Mouse (Mus musculus) spleen, postnatal 10 days (tissue): Measurements from ENCODE around the gene Plekha7.

ENCODE experiments used
- DNase-seq, 2 experiments: peaks; one replicate each; pipeline ENCODE4 v3.0.0; 2021 to 2022; ENCODE audit warnings: low spot score in 2 of 2

Gene Plekha7

DNA sequence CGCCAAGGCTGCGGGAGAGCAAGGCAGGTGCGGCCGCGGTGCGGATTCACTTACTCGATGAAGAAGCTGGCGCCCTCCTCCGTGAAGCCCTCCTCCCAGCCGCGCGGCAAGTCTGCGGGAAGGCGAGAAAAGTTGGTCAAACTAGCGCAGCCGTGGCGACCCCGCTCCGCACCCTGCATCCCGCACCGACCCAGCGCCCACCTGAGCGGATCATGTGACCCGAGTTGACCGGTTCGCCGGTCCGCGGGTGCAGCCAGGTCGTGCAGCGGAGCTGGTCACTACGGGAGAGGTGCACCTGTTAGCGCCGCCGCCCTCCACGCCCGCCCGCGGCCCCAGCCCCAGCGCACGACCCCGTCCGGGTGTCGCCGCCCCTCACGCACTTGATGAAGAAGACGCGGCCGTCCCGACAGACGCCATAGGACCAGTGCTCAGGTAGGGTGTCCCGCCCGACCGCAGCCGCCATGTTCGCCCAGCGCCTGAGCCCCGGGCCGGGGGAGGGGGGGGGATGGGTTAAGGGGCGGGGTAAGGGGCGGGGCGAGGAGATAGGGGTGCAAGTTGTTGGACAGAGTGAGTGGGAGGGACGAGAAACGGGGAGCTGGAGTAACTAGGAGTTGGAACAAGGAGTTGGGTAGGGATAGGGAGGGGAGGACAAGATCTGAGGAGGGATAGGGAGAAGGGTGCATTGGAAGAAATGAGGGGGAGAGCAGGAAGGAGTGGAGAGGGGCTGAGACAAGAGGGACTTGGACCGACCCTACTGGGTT lies at the start of gene Plekha7:
Plekha7 (minus strand) TSS at position 506 of the 761 bp plus-strand sequence.
- DNase-seq: peak; percentile 32 to 51

DNA sequence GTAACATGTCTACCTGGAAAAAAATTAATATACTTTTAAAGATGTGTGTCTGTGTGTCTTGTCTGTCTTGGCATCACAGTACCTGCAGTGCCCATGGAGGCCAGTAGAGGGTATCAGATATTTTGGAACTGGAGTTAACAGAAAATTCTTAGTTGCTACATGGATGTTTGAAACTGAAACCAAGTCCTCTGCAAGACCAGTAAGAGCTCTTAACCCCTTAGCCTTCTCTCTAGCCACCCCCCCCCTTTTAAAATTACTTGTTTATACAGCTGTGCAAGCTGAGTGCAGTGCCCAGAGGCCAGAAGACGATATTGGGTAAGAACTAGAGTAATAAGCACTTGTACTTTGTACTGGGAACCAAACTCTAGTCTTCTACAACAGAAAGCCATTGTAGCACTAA lies 28.1 kb upstream of the Plekha7 start:
- peak; percentile 56 to 84 for DNase-seq

DNA sequence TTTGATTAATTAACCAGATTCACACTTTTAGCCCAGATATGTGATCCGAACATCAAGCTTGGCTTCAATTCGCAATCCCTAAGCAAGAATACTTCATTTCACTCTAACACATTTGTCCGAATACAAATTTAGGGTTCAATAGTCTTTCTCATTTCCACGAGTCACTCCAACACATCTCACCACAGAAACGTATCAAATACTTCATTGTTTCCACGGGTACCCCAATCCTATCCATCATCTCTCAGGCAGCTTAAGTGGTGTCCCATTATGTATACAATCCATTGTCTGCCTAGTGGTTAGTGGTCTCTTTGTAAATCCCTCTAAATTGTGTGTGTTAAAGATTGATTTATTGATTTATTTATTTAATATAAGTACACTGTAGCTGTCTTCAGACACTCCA lies 27.0 kb upstream of the Plekha7 start:
- DNase-seq: no peak

DNA sequence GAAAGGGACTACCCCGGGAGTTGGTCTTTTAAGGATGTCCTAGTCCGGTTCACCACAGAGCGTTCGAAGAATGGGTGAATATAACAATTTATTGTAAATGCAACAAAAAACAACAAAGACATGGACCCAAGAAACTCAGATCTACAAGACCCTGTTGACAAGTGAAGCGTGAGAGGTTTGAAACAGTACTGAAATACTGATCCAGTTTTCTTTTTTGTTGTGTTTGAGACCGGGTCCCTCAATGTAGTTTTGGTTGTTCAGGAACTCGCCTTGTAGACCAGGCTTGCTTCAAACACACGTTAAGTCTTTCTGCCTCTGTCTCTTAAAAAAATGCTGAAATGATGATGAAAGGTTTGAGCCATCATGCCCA lies 26.5 kb upstream of the Plekha7 start:
- no peak for DNase-seq

DNA sequence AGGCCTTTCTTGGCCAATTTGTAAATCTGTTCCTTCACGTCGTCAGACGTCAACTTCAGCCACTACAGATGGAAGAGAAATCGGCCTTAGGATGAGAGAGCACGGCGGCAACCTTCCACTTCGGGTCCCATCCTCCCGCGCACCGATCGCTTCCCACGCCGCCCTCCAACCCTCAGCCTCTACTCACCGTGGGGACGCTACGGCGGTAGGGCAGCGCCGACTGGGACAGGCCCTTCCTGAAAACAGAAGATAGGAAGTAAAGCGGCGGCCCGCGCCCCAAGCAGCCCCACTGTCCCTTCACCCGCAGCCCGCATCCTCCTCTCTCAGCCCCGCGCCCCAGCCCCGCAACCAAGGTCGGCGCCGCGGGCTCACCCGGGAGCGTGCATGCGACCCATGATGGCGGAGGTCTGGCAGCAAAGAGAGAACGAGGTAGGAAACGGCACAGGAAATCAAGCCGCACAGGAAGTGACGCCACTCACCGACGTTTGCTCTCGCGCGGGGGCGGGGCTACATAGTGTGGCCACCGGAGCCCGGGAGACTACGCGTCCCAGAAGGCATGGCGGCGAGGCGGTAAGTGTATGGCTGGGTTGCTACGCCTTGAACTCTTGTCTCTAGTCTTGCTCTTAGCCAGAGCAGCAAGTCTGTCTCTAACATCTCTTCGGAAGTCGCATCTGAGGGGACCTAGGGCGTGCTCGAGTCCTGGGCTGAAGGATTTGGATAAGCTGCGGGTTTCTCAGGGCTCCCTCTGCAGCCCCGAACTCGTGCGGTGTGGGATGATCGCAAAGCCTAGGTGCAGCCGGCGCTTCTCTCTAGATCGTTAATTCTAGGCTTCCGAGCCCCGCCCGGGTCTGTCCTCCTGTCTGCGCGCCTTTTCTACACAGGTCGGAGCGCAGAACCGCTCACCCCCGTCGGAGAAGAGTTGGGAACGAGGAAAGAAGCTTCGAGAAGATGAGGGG lies 25.8 kb upstream of the Plekha7 start, which contains the start of gene Rps13:
Rps13 (minus strand) TSS at position 483 of the 956 bp plus-strand sequence.
- peak; percentile 95 to 99 for DNase-seq

DNA sequence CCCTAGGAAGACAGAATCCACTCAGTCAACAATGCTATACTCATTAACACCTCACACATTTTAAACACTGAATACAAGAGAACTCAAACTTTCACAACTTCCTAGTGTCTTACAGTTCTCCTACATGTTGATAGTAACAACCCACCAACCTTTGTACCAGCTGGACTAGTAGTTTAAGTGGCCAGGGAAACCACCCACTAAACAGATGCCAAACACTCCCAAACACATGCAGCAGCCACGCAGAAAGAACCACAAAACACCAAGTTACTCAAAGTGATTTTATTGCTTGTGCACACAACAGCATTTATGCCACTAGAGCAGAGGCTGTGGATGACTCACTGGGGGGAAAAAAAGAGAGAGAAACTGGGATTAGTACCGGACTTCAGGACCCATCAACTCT lies 23.1 kb upstream of the Plekha7 start:
- DNase-seq: no peak

DNA sequence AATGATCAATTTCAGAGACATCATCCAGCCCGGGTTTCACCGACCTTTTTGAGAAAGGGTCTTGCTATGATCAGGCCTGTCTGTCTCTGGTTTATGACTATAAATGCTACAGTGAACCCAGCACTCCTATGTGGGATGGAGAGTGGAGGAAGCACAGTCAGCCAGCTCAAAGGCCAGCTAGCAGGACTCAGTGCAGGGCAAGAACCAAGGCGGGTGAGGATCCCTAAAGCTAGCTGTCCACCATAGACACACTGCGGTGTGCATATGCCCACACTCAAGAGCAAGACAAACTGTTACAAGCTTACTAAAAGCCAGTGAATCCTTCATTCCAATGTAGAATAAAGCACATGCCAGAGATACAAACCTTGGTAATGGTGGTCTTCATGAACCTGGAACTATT lies 21.7 kb upstream of the Plekha7 start:
- no peak for DNase-seq

DNA sequence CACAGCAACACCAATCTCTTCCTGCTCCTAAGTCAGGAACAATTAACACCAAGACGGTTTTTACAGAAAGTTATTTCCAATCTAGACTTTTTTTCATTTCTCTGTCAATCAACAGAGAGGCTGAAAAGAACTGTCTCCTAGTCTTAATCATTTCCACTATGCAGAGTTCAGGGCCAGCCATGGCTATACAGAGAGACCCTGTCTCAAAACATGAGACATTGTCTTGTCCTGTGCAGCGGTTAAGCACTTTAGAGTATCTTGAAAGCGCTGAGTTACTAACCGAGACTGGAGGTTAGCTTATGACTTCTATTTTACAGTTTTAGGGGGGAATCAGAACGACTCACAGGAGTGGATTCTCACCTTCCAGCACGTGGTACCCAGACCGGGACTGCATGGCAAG lies 20.6 kb upstream of the Plekha7 start:
- no peak for DNase-seq

DNA sequence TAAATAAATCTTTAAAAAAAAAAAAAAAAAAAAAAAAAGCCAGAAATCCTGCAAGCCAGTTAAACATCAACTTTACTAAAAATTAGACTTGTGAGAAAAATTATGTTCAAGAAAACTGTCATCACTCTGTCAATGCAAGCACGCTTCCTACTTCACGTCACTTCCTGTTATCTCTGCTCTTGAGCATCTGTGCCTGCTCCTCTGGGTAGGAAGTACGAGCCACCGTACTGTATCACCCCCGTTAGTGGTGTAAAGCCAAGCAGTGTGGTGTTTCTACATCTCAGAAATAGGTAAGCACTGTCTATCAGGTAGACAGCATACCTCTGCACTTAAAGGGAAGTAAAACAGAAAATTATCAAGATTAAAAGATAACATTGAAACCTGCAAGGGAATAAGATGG lies 19.7 kb upstream of the Plekha7 start:
- peak in 1 of 2 experiments; percentile 22 for DNase-seq

DNA sequence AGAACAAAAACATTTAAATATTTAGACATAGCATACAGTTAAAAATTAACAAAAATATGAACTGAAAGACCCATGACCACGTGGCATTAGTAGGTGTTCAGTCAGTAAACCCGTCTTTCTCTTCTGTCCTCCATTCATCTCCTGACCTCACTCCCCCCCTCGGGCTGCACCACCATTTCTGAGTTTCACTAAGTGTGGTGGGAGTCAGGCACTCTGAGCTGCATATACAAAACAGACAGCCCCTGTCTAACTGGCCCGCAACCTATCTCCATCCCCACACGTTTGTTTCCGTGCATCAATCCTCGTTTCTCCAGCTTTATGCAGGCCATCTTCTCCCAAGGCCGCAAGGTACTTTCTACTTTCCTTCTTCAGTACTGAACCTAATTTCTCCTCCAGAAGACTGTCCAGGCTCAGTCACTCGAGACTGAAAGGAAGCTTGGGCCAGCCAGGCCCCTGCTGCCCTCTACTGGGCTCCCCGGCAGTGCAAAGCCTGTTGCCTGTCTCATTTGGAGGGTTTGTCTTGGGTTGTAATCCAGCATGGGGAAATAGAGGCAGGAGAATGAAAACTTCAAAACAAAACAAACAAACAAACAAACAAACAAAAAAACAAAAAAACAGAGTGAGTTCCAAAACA lies 15.3 kb upstream of the Plekha7 start:
- peak; percentile 18 to 66 for DNase-seq

DNA sequence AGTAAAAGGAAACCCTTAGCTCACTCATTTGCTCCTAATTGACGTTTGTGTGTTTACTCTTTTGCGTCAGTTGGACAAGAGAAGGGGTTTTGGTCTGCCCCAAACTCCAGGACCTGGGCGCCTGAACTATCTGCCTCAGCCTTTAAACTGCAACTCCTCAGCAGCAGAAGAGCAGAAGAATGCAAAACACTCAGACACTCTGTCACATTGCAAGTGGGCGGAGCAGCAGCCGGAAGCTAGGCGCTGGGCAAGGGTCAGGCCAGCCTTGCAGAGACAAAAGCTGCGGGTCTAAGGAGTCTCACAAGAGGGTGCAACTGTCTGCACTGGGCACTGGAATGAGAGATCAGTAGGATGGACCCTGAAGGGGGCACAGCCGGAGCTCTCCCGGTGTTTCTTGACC lies 1.3 kb upstream of the Plekha7 start:
- DNase-seq: peak in 1 of 2 experiments; percentile 47

DNA sequence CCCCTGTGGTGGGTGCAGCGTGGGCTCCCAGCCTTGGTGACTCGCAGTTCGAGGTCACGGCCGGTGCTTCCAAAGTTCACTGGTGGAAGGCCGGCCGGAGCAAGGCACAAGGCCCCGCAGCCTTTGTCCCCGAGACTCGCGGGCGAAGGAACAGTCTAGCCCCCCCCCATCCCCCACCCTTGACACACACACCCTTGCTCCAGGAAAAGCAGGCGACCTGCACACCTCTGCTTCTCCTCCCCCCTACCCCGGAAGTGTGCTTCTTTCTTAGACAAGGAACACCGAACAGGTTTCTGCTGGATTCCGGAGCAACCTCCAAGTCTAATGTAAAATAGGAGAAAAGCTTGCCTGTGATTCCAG lies 436 bp upstream of the Plekha7 start:
- DNase-seq: no peak

DNA sequence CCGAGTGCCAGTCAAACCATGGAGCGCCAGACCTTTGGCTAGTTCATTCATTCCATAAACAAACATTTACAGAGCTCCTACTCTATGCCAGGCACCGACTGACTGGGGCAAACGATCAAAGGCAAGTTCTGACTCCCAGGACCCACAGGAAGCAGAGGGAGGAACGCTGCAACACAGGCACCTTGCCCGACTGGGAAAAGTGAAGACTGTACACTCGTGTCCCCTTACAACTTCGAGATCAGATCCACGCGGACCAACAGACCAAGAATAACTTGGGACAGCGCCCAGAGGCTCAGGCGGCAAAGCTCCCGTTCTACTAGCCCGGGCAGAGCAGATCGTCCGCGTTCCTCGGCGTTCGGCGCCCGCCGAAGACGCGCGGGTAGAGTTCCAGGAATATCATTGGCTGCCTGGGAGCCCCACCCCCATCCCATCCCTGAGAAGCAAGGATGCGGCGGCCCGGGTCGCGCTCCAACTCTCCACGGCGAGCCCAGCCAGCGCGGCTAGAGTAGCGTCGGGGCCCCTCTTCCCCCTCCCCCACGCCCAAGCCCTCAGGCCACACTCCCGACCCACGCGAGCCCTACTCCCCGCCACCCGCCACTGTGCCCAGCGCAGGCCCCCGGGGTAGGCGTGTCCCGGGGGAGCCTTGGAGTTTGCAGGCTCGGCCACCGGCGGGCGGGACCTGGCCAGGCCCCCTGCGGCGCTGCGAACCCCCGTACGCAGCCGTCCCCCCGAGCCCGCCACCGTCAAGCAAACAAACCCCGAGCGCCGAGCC lies 891 bp downstream of the Plekha7 start:
- DNase-seq: peak; percentile 18 to 33

DNA sequence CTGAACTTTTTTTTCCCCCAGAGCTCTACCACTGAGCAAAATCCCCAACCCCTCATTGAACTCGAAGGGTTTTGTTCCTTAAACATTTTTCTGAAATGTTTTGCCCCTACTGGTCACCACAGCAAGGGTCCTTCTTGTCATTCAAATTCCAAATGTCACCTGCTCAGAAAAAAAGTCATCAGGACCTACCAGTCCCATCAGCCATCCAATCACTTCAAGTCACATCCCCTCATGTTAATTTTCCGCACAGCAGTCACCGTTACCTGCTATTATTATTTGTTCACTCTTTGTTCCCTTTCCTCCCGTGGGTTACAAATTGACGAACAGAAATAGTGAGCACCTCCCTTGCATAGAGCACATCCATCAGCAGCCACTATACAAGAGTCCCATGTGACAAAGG lies 1.6 kb downstream of the Plekha7 start:
- DNase-seq: no peak

DNA sequence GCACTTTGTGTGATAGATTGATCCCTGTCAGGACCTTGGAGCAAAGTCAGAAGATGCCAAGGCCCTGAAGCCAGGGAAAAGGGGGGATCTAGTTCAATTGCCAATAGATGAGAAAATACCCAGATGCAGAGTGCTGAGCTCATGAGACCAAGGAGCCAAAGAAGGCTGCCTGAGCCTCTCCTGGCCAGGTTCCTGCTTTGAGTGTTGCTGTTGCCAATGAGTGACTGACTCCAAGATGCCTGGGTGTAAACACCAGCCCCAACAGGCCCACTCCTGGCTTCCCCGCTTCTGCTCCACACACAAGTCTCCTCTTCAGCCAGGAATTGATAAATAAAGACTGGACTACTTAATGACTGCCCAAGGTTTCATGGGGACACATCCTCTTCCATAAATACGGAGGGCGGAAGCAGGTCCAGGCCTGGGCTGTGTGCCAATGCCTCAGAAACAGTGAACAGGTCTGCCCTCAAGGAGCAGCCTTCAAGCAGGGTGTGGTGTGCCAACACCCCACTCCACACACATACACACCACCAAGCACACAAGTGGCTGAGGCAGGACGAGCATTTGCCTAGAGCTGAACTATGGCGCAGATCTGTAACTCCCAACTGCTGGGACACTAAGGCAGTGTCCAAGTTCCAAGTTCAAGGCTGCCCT lies 6.4 kb downstream of the Plekha7 start:
- DNase-seq: no peak

DNA sequence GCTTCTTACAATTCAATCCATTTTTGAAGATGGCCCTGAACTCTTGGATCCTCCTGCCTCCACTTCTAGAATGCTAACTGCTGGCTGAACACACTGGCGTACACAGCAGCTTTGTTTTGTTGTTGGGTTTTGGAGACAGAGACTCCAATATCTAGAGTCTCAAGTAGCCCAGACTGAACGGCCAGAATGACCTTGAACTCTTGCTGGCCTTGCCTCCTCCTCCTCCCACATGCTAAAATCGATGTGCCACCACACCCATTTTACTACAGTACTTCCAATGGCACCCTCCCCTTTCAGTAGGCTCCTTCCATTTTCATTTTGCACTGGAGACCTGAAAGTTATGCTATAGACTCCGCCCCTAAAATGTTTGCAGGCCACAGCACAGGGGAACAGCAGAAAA lies 7.0 kb downstream of the Plekha7 start:
- DNase-seq: no peak

DNA sequence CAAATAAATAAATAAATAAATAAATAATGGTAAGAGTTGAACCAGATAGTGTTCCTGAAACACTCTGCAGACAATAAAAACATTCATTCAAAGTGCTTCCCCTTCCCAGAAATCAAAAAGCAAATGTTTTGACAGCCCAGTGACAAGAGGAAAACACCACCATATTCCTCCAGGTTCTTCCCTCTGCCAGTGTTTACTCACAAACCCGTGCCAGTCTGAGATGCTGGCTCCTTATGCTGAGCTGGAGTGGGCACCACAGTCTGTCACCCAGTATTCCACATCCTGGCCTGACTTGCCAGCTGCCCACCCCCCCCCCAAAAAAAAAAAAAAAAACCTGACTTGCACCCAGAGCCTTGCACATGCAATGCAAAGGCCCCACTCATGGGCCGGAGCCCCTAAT lies 9.3 kb downstream of the Plekha7 start:
- DNase-seq: no peak

DNA sequence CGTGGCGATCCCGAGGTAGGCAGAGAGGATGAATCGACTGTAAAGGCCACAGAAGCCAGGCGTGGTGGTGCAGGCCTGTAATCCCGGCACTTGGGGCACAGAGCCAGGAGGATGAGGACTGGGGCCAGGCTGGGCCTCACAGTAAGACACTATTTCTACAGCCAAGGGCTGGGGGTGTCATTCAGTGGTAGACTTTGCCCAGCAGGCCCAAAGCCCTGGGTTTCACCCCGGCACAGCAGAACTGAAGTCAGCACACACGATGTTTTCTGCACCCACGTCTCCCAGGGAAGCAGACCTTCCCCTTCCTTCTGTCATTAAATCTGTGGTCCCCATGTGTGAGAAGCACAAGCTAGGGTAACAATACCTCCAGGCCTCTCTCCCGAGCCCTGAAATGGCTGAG lies 9.8 kb downstream of the Plekha7 start:
- no peak for DNase-seq

DNA sequence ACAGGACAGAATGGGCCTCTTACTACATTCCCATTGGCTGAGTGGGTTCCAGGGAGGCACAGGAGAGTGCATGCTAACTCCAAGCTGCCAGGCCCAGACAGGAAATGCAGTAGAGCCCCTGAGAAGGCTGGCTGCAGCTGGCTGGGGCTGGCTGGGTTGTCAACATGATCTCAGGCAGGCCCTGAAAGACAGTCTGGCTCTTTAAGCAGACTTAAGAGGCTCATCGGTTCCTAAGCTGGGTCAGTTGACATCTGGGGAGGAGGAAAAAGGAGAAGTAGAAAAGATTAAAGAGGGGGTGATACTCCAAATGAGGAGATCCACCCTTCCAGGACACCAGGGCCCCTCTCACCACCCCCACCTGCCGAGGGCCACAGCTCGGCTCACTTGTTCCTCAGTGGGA lies 13.2 kb downstream of the Plekha7 start:
- DNase-seq: peak in 1 of 2 experiments; percentile 30

DNA sequence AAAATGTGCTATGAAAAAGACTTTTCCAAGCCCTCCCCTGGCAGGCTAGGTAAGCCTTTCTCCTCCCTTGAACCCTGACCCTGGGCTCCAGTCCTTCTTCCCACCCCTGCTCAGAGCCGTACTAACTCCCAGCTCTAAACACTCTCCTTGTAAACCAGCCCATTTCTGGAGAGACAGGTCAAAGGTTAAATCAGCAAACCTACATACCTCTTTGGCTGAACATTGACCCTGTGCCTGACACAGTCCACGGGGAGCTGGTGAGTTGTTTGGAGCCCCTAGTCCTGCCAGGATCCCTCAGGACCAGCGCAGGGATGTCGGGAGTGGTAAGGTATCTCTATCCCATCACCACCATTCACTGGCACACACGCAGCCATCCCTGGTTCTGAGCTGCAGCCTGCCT lies 15.8 kb downstream of the Plekha7 start:
- no peak for DNase-seq

DNA sequence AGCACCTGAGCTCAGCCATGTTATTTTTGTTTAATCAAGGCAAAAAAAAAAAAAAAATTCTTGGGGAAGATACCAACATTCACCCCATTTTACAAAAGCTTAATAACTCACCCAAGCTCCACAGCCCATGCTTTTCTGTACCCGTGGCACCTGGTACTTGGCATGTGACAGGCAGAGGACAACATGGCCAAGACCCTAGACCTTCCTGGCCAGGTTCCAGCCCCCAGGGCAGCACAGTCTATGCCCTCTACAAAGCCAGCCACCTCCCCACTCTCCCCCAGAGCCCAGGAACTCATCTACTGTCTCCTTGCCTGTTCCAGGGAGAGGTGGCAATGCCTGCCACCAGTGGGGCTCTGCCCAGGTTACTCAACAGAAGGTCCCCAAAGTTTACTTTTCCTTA lies 17.6 kb downstream of the Plekha7 start:
- DNase-seq: no peak
